Comparison of ENCODE assay signal across 17 mouse cellular contexts in genomic region chr3:41059249-41059648, GRCm38 (mm10).
"Had no signal": no experiment of that assay in that cellular context is flagged by ENCODE, and none has a peak within 500 bp of the region (broad histone marks: within the 10 kb centered on the region; RNA-seq: fewer than 3 reads in every experiment).

No protein-coding gene starts in this region.

- H3K27ac ChIP-seq: liver, embryonic 15.5 days; lung, embryonic 15.5 days; macrophage; midbrain, embryonic 13.5 days; midbrain, embryonic 15.5 days; neural tube, embryonic 12.5 days; stomach, embryonic 15.5 days; stomach, postnatal 0 days had no signal

- H3K4me3 ChIP-seq: liver, embryonic 15.5 days; lung, embryonic 15.5 days; megakaryocyte, embryonic 14.5 days; midbrain, embryonic 13.5 days; midbrain, embryonic 15.5 days; neural tube, embryonic 12.5 days; stomach, embryonic 15.5 days had no signal

- H3K4me1 ChIP-seq: liver, embryonic 15.5 days; lung, embryonic 15.5 days; midbrain, embryonic 13.5 days; midbrain, embryonic 15.5 days; neural tube, embryonic 12.5 days; stomach, embryonic 15.5 days had no signal

- DNase-seq: liver, postnatal 0 days; lung, adult 2 months; lung, postnatal 14 days; lung, postnatal 36 days; right cerebral cortex, postnatal 14 days; thymus, adult 2 months; thymus, postnatal 25 days; thymus, postnatal 4 days had no signal
